Mouse (Mus musculus) liver, adult 2 months (tissue): ENCODE data around the gene Ifit3.

Experiments
- CTCF ChIP-seq: fragments of 200-500 bp; IDR thresholded peaks from 2 replicates; pipeline ENCODE4 v1.5.1; 2011; ENCODE audit warnings: low read depth, low read length, control low read depth
- POLR2A ChIP-seq: fragments of 200-500 bp; IDR thresholded peaks from 2 replicates; pipeline ENCODE4 v1.6.1; 2011; ENCODE audit warnings: low read length, control low read depth; ENCODE audit not compliant: insufficient read depth; ENCODE audit errors: extremely low read depth

DNA sequence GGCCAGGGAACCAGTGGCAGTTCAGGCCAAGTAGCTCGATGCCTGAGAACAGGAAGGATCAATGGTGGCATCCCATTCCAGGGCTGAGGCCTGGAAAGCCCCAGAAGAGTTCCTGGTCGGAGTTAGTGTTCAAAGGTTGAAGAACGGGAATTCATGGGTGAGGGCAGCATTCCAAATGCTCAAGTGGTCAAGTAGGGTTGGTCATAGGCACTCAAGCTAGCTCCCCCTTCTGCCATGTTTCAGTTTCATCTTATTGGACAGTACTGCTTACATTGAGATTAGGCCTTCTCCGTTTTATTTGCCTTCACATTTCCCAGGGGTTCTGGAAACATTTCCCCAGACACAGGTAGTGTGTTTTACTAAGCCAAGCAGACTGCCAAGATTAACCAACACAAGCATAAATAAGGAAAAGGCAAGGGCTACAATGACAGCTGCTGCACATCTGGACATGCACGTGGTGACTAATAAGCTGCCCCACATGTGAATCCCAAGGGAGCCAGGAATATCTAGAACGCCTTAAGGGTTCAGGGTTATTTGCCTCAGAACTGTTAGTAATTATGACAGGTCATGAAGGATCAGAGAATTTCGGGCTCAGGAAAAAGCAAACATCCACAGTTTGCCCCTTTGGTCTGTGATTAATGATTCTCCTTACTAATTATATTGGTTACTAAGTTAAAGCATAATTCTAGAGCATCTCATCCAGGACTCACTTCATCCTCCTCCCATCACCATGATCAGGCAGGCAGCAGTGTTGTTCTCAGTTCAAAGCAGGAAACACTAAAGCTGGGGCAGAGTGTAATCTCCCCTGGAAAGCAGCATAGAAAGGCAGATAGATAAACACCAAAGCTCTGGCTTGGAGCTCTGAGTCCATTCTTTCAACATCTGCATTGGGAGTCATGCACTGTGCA lies 14.1 kb upstream of the Ifit3 start:
- TF ChIP-seq CTCF (no peak), POLR2A (no peak)
